Mouse (Mus musculus): ENCODE data around the gene Vps37b.

The Vps37b gene

GRCm38 (mm10) chr5:124025587-124026441, 6.3 kb downstream of the Vps37b start:
- in situ Hi-C loops (cut with MboI; ENCODE audit: unreplicated experiment in 2 of 2): no loop called here

GRCm38 (mm10) chr5:124025146-124025545, 6.9 kb downstream of the Vps37b start:
- in situ Hi-C loops (cut with MboI; ENCODE audit: unreplicated experiment in 2 of 2): no loop called here

- in situ Hi-C loops (cut with MboI; ENCODE audit: unreplicated experiment in 2 of 2): loop anchor here in 1 of 2 experiments (25.0 kb wide), 1 partner anchor 838 kb away; the partner anchor contains the start of genes Ccdc92 and Zfp664
These were observed 7.4 kb downstream of the Vps37b start for GRCm38 (mm10) chr5:124024677-124025076.

DNA sequence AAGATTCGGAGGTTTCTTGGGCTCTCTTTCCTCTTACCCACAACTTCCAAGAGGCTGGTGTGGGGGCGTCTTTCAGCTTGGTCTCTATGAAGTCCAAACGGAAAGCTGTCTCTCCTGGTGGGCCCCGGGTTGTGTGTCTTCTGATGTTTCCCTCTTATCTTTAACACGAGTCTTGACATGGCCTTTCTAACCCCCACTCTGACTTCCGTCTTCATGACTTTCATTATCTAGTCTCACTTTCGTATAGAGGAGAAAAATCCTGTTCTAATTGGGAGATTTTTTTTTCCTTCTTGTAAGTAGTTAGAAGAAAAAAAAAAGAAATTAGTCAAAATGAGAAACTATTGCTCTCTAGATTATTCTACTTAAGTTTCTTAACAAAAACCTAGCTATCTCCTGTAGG, 9.7 kb downstream of the Vps37b start:
- in situ Hi-C loops (cut with MboI; ENCODE audit: unreplicated experiment in 2 of 2): loop anchor here in 1 of 2 experiments (25.0 kb wide), 1 partner anchor 840 kb away; the partner anchor contains the start of genes Ccdc92 and Zfp664

- in situ Hi-C loops (cut with MboI; ENCODE audit: unreplicated experiment in 2 of 2): loop anchor here in 1 of 2 experiments (25.0 kb wide), 1 partner anchor 841 kb away; the partner anchor contains the start of genes Ccdc92 and Zfp664
These were observed 10.4 kb downstream of the Vps37b start for GRCm38 (mm10) chr5:124021701-124022100.

DNA sequence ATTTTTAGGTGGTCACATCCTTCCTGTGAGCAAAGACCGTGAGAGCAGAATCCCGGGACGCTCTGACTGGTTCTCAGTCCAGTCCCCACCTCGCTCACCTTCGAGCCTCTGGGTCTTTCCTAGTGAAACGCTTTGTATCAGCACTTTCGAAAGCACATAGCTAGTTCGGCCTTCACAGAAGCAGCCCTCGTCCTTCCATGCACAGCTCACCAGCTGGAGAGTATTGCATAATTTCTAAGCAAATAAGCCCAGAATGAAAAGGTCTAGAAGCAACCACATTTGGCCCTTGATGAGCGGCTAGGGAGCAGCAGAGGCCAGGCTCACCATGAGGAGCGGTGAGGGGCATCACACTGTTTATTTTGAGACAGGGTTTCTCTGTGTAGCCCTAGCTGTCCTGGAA, 10.9 kb downstream of the Vps37b start:
- in situ Hi-C loops (cut with MboI; ENCODE audit: unreplicated experiment in 2 of 2): loop anchor here in 1 of 2 experiments (25.0 kb wide), 1 partner anchor 841 kb away; the partner anchor contains the start of genes Ccdc92 and Zfp664

DNA sequence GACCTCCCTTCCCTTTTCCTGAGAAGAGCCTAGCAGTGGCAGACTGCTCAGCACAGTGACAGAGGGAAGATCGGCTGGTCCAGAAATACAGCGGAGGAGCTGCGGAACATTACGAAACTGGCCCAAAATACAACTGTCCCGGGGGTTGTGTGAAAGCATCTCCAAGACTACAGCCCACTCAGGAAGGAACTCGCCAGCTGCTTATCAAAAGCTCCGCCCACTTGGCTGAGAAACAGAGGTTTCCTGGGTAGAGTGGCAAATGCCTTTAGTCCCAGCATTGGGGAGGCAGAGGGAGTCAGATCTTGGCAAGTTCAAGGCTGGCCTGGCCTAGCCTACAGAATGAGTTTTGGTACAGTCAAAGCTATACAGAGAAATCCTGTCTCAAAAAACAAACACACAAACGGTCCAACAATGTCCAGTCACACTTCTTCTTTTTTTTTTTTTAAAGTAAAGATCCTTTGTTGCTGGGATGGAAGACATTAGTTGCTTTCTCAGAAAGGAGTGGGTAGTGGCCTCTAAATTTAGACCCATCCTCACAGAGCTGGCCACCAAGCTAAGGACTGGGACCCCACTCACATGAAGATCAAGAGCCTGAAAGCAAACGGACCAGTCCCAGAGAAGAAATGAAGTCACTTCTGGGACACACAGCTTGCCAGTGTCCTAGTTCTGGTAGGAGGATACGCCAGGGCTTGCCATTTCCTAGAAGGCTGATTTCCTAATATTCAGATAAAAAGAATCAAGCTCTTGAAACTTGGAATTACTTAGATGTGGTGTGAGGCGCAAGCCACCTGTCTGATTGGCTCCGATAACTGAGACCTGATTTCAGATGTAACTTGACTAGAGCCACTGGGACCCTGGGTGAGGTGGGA, 12.5 kb downstream of the Vps37b start:
- in situ Hi-C loops (cut with MboI; ENCODE audit: unreplicated experiment in 2 of 2): loop anchor here in 1 of 2 experiments (25.0 kb wide), 1 partner anchor 843 kb away; the partner anchor contains the start of genes Ccdc92 and Zfp664

GRCm38 (mm10) chr5:124018651-124019050, 13.4 kb downstream of the Vps37b start:
- in situ Hi-C loops (cut with MboI; ENCODE audit: unreplicated experiment in 2 of 2): loop anchor here in 1 of 2 experiments (25.0 kb wide), 1 partner anchor 844 kb away; the partner anchor contains the start of genes Ccdc92 and Zfp664

GRCm38 (mm10) chr5:124017941-124018340, 14.1 kb downstream of the Vps37b start:
- in situ Hi-C loops (cut with MboI; ENCODE audit: unreplicated experiment in 2 of 2): loop anchor here in 1 of 2 experiments (25.0 kb wide), 1 partner anchor 844 kb away; the partner anchor contains the start of genes Ccdc92 and Zfp664

DNA sequence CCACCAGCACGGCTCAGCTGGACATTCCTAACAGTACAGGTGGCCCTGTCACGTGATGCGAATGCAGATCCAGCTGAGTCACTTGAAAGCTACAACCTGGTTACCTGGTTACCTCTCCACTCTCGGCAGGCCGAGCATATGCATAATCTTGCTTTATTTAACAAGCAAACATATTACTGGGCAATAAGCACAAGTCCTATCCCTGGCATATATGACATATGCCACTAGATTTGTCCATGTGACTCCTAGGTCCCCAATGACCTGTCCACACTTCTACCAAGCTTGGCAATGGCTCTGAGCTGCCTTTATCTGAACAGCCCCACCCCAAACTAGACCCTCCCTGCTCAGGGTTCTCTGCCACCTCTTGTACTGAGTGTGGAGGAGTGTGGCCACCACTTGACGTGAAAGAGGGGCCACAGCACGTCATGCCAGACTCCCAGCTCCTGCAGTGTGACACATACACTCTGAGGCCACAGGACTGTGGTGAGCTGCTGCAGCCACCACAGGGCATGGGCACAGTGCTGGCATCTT, 15.7 kb downstream of the Vps37b start:
- in situ Hi-C loops (cut with MboI; ENCODE audit: unreplicated experiment in 2 of 2): loop anchor here in 1 of 2 experiments (25.0 kb wide), 1 partner anchor 846 kb away; the partner anchor contains the start of genes Ccdc92 and Zfp664

GRCm38 (mm10) chr5:124015727-124016126, 16.3 kb downstream of the Vps37b start:
- in situ Hi-C loops (cut with MboI; ENCODE audit: unreplicated experiment in 2 of 2): loop anchor here in 1 of 2 experiments (25.0 kb wide), 1 partner anchor 847 kb away; the partner anchor contains the start of genes Ccdc92 and Zfp664

DNA sequence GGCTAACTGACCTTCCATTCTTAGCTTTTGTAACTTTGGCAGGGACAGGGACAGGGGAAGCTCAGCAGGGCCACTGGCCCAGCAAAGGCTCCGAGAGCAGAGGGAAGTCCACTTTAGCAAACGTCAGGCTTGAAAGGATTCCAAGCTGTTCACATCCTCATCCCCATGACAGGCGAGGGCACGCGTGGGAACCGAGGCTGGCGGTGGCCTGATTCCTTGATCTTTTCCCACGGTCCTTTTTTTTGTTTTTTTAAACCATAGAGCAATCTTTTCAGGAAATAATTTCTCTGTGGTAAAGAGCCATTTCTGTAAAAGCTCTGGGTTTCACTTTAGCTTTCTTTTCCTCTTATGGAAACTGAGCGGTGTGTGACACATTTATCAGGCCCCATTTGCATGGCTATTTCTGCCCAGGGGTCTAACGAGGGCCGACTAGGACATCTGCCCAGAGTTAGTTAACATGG, 17.2 kb downstream of the Vps37b start:
- in situ Hi-C loops (cut with MboI; ENCODE audit: unreplicated experiment in 2 of 2): loop anchor here in 1 of 2 experiments (25.0 kb wide), 1 partner anchor 847 kb away; the partner anchor contains the start of genes Ccdc92 and Zfp664

GRCm38 (mm10) chr5:124014180-124014579, 17.9 kb downstream of the Vps37b start:
- in situ Hi-C loops (cut with MboI; ENCODE audit: unreplicated experiment in 2 of 2): loop anchor here in 1 of 2 experiments (25.0 kb wide), 1 partner anchor 848 kb away; the partner anchor contains the start of genes Ccdc92 and Zfp664

DNA sequence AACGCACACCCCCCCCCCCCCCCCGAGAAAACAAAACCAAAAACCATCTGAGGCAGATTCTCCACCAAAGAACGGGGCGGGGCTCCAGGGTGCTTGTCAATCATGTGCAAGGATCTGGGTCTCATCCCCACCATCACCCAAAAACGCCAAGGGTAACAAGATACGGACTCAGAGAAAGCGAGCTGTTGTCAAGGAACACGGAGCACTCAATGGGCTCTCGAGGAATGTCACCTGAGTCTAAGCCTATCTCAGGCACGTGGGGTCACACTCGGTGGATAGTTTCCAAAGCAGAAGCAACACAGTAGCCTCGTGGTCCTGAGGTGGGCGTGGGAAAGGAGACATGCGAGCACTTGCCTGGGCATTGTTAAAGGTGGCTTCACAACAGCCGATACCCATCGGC, 18.3 kb downstream of the Vps37b start:
- in situ Hi-C loops (cut with MboI; ENCODE audit: unreplicated experiment in 2 of 2): loop anchor here in 1 of 2 experiments (25.0 kb wide), 1 partner anchor 849 kb away; the partner anchor contains the start of genes Ccdc92 and Zfp664

DNA sequence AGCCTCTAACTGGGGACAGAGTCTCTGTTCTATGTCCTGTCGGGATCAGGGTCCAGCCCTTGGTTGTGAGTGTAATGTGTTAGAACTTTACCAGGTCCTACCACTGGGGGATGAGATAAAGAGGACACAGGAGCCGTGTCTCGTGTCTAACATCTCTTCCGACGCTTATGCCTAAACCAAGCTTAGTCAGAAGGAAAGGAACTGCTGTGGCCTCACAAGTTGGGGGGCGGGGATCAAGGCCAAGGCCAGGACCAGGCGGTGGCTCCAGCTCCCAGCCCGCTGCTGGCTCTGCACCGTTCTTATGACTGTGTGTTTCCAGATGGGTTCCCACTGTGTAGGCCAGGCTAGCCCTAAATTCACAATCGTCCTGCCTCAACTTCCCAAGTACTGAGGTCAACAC, 19.2 kb downstream of the Vps37b start:
- in situ Hi-C loops (cut with MboI; ENCODE audit: unreplicated experiment in 2 of 2): loop anchor here in 1 of 2 experiments (25.0 kb wide), 1 partner anchor 849 kb away; the partner anchor contains the start of genes Ccdc92 and Zfp664

GRCm38 (mm10) chr5:124011927-124012326, 20.1 kb downstream of the Vps37b start:
- in situ Hi-C loops (cut with MboI; ENCODE audit: unreplicated experiment in 2 of 2): loop anchor here in 1 of 2 experiments (25.0 kb wide), 1 partner anchor 850 kb away; the partner anchor contains the start of genes Ccdc92 and Zfp664

DNA sequence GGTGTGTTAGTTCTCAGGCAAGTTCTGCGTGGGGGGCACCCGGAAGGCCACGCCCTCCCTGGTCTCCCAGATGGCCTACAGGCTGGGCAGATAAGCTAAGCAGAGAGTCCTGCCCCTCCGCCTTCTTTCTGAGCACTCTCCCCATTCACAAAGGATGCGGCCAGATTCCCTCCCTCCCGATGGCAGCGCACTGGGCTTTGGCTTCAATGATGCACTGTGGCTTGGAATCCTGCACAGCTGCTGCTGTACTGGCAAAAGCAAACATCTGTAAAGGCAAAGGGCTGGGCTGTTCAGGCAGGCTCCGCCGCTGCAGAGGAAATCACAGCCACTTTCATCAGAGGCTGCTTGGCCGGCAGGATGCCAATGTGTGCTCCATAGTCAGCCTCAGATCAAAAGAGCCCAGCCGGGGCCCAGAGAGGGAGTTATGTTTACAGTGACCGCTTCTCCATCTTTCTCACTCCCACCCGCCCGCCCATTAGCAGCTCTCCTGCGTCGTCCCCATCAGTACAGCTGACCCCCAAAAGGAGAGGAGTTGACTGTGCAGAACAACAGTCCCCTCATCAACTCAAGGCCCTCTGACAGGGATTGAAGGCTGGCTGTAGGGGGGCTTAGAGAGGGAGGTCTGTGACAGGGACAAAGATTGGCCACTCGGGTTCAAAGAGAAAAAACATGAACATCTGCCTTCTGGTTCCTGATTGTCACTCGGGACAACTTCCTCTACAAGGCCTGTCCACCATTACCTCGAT, 21.0 kb downstream of the Vps37b start:
- in situ Hi-C loops (cut with MboI; ENCODE audit: unreplicated experiment in 2 of 2): loop anchor here in 1 of 2 experiments (25.0 kb wide), 1 partner anchor 851 kb away; the partner anchor contains the start of genes Ccdc92 and Zfp664

DNA sequence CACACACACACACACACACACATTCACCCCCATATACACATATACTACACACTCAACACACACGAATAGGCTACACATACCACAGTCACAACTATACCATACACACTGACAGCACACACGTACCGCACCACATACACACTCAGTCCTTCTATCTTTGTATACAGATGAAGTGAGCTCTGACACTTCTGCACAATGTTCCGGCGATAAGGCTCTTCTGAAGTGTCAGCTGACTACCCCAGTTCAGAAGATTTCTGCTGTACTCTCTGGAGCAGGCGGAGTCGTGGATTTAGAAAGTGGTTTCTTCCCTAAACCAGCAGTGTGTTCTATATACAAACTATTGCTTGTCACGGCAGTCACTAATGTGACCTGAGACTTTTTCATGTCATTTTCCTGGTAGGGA, 22.0 kb downstream of the Vps37b start:
- in situ Hi-C loops (cut with MboI; ENCODE audit: unreplicated experiment in 2 of 2): loop anchor here in 1 of 2 experiments (25.0 kb wide), 1 partner anchor 852 kb away; the partner anchor contains the start of genes Ccdc92 and Zfp664
